Mouse (Mus musculus): ENCODE results near the gene Gsg1. TPM values are rescaled to one million over a fixed set of nuclear protein-coding genes. Genes with fewer than 3 reads are reported as not detected.

The Gsg1 gene
- polyA plus RNA-seq, 2 experiments: 0.13 TPM; not detected in 1

DNA sequence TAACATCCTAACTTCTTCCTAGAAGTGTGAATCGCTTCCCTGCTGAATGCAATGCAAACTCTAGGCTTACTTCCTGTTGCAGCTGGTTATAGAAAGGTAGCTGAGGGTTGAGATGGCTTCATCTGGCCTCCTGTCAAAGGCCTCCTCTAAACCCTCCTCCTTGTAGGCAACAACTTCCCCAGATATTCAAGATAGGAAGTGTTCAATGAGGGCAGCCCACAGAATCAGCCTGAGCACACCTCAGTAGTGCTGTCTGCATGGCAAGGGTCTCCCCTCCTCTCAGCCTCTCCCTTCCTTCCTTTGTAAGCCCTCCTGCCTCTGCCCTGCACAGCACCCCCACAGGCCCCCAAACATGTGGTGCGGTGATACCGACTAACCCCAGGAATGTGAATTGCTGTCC is 18.4 kb downstream of the Gsg1 start:
- 68% methylated on average over 3 of the region's 3 CpGs for WGBS (ENCODE audit: insufficient replicate concordance)
- Histone ChIP-seq H3K4me2 (ENCODE audit: low read depth) (no peak overlapping the region), H3K9ac (replicated peaks) (no peak overlapping the region), H3K27me3 (ENCODE audit: control insufficient read depth, insufficient read depth, low read length) (no peaks in the 10 kb centered on the region), H3K9me3 (ENCODE audit: control insufficient read depth, low read length) (no peaks in the 10 kb centered on the region), H3K27ac (no peak overlapping the region), H3K36me3 (replicated peaks; ENCODE audit: control insufficient read depth, insufficient read depth, low read depth) (peaks cover 38% of the 10 kb centered on the region), H3K4me1 (replicated peaks; ENCODE audit: control insufficient read depth in 2 of 2, insufficient read depth in 2 of 2, low read length in 1 of 2) (peaks cover 0 to 2% of the 10 kb centered on the region in 2 experiments; a peak in 1 of 4 replicates), H3K4me3 (ENCODE audit: insufficient read depth in 1 of 2, low read depth in 2 of 2, low read length in 2 of 2) (no peak overlapping the region)
- TF ChIP-seq EP300 (IDR thresholded peaks at IDR 0.05; ENCODE audit: low read depth): no peak
- no peak for TF ChIP-seq CTCF (IDR thresholded peaks at IDR 0.05; ENCODE audit: low read depth)
- ATAC-seq (ENCODE audit: insufficient read depth) (no peak), DNase-seq (ENCODE audit: low read depth in 3 of 3, low spot score in 3 of 3) (no peak)

DNA sequence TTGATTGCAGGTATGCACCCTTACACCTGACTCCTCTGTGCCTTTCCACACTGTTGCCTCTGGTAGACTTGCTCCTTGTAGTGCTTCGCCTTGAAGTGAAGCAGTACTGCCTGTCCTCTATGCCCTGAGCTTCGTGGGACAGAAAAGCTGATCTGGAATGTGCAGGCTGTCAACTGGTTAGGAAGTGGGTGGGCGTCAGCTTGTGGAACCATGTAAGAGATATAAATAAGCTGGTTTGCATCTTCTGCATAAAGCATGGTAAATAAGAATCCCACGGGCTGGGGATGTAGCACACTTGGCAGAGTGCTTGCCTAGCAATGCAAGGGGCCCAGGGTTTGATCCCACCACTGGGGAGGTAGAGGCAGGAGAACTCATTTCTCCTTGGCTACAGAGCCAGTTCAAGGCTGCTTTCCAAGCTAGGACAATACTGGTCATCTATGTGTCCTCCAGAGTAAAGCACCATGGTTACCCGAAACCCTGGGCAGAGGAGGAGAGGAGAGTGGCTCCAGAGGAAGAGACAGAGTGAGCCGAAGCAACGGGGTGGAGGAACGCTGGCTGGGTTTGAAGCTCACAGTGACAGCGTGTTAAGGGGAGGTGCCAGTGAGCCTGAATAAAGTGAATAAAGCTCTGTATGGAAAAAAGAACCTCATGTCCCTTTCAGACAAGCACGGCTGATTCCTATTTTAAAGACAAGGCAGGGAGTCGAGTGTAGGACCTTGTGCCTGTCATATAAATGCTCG is 21.5 kb downstream of the Gsg1 start:
- peaks cover 0 to 7% of the 10 kb centered on the region in 2 experiments; a peak in 2 of 4 replicates for H3K4me1 ChIP-seq (replicated peaks; ENCODE audit: control insufficient read depth in 2 of 2, insufficient read depth in 2 of 2, low read length in 1 of 2)
- peaks cover 54% of the 10 kb centered on the region for H3K36me3 ChIP-seq (replicated peaks; ENCODE audit: control insufficient read depth, insufficient read depth, low read depth)
- no peak overlapping the region for H3K9ac ChIP-seq (replicated peaks)
- TF ChIP-seq EP300 (IDR thresholded peaks at IDR 0.05; ENCODE audit: low read depth): no peak
- TF ChIP-seq CTCF (IDR thresholded peaks at IDR 0.05; ENCODE audit: low read depth): no peak
- no peak overlapping the region for H3K27ac ChIP-seq
- H3K9me3 ChIP-seq (ENCODE audit: control insufficient read depth, low read length): no peaks in the 10 kb centered on the region
- H3K4me3 ChIP-seq (ENCODE audit: insufficient read depth in 1 of 2, low read depth in 2 of 2, low read length in 2 of 2): no peak overlapping the region
- no peak for ATAC-seq (ENCODE audit: insufficient read depth)
- H3K4me2 ChIP-seq (ENCODE audit: low read depth): no peak overlapping the region
- no peaks in the 10 kb centered on the region for H3K27me3 ChIP-seq (ENCODE audit: control insufficient read depth, insufficient read depth, low read length)
- no peak for DNase-seq (ENCODE audit: low read depth in 3 of 3, low spot score in 3 of 3)
- 80% methylated on average over 12 of the region's 12 CpGs for WGBS (ENCODE audit: insufficient replicate concordance)

GRCm38 (mm10) chr6:135230586-135230985 is 23.6 kb downstream of the Gsg1 start:
- no peak for ATAC-seq (ENCODE audit: insufficient read depth)
- peaks cover 63% of the 10 kb centered on the region for H3K36me3 ChIP-seq (replicated peaks; ENCODE audit: control insufficient read depth, insufficient read depth, low read depth)
- H3K9ac ChIP-seq (replicated peaks): no peak overlapping the region
- H3K27ac ChIP-seq: no peak overlapping the region
- TF ChIP-seq CTCF (IDR thresholded peaks at IDR 0.05; ENCODE audit: low read depth): no peak
- TF ChIP-seq EP300 (IDR thresholded peaks at IDR 0.05; ENCODE audit: low read depth): no peak
- H3K27me3 ChIP-seq (ENCODE audit: control insufficient read depth, insufficient read depth, low read length): no peaks in the 10 kb centered on the region
- H3K4me3 ChIP-seq (ENCODE audit: insufficient read depth in 1 of 2, low read depth in 2 of 2, low read length in 2 of 2): no peak overlapping the region
- no peak overlapping the region for H3K4me2 ChIP-seq (ENCODE audit: low read depth)
- WGBS (ENCODE audit: insufficient replicate concordance): 82% methylated on average over 6 of the region's 6 CpGs
- H3K9me3 ChIP-seq (ENCODE audit: control insufficient read depth, low read length): no peaks in the 10 kb centered on the region
- H3K4me1 ChIP-seq (replicated peaks; ENCODE audit: control insufficient read depth in 2 of 2, insufficient read depth in 2 of 2, low read length in 1 of 2): peaks cover 0 to 7% of the 10 kb centered on the region in 2 experiments; a peak in 2 of 4 replicates
- DNase-seq (ENCODE audit: low read depth in 3 of 3, low spot score in 3 of 3): no peak

DNA sequence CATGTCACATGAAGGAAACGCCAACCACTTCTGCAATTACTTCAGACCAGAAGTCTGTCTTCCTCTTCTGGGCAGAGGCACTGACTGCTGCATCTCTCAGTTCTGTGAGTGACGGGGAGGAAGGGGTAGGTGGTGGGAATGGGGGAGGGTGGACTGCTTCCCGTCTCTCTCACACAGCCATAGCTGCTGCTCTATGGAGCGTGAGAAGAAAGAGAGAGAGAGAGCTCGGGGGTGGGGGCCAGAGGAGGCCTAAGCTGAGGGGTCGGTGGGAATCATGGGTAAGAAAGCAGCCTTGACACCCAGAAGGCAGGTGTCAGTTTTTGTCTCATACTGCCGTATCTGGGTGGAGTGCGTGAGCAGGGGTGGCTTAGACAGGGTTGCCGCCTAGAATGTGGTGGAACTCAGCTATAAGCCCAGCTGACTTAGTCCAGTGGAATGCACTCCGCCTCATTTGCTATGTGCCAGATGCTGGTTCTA is 25.6 kb downstream of the Gsg1 start:
- 0 out of 2 replicates have a peak, but pooled peaks have one; percentile 25 for ATAC-seq (ENCODE audit: insufficient read depth)
- 42% methylated on average over 10 of the region's 10 CpGs for WGBS (ENCODE audit: insufficient replicate concordance)
- Histone ChIP-seq H3K4me1 (replicated peaks; ENCODE audit: control insufficient read depth in 2 of 2, insufficient read depth in 2 of 2, low read length in 1 of 2) (peaks cover 0 to 7% of the 10 kb centered on the region in 2 experiments; a peak in 2 of 4 replicates), H3K27ac (no peak overlapping the region), H3K27me3 (ENCODE audit: control insufficient read depth, insufficient read depth, low read length) (no peaks in the 10 kb centered on the region), H3K4me3 (ENCODE audit: insufficient read depth in 1 of 2, low read depth in 2 of 2, low read length in 2 of 2) (no peak overlapping the region), H3K36me3 (replicated peaks; ENCODE audit: control insufficient read depth, insufficient read depth, low read depth) (peaks cover 53% of the 10 kb centered on the region), H3K9me3 (ENCODE audit: control insufficient read depth, low read length) (no peaks in the 10 kb centered on the region), H3K4me2 (ENCODE audit: low read depth) (no peak overlapping the region), H3K9ac (replicated peaks) (no peak overlapping the region)
- TF ChIP-seq EP300 (IDR thresholded peaks at IDR 0.05; ENCODE audit: low read depth): no peak
- TF ChIP-seq CTCF (IDR thresholded peaks at IDR 0.05; ENCODE audit: low read depth): no peak
- DNase-seq (ENCODE audit: low read depth in 3 of 3, low spot score in 3 of 3): no peak

DNA sequence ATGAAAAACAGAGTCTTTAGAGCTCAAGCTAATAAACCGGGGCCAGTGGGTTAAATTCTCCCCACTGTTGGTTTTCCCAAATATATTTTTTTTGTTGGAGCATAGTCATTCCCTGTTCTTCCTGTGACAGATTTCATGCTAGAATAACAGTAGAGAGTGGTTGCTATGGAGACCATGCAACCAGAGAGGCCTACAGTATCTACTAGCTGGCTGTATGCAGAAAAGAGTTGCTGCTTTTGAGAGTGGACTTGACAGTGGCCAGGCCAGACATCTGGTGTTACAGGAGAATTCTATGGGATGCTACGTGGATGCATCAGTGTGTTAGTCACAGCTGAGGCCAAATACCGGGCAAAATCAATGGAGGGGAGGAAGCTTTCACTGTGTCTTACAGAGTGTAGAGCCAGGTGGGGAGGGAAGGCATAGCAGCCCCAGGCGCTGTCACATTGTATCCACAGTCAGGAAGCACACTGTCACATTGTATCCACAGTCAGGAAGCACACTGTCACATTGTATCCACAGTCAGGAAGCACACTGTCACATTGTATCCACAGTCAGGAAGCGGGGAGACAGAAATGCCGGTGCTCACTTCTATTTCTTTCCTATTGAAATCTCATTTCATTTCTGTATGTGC is 30.2 kb downstream of the Gsg1 start:
- WGBS (ENCODE audit: insufficient replicate concordance): 66% methylated on average over 6 of the region's 6 CpGs
- ATAC-seq (ENCODE audit: insufficient read depth): no peak
- H3K4me1 ChIP-seq (replicated peaks; ENCODE audit: control insufficient read depth in 2 of 2, insufficient read depth in 2 of 2, low read length in 1 of 2): peaks cover 0 to 7% of the 10 kb centered on the region in 2 experiments; a peak in 2 of 4 replicates
- DNase-seq (ENCODE audit: low read depth in 3 of 3, low spot score in 3 of 3): no peak
- no peak overlapping the region for H3K4me2 ChIP-seq (ENCODE audit: low read depth)
- no peak overlapping the region for H3K4me3 ChIP-seq (ENCODE audit: insufficient read depth in 1 of 2, low read depth in 2 of 2, low read length in 2 of 2)
- no peak overlapping the region for H3K27ac ChIP-seq
- H3K36me3 ChIP-seq (replicated peaks; ENCODE audit: control insufficient read depth, insufficient read depth, low read depth): peaks cover 36% of the 10 kb centered on the region
- H3K9ac ChIP-seq (replicated peaks): no peak overlapping the region
- H3K27me3 ChIP-seq (ENCODE audit: control insufficient read depth, insufficient read depth, low read length): no peaks in the 10 kb centered on the region
- no peak for TF ChIP-seq CTCF (IDR thresholded peaks at IDR 0.05; ENCODE audit: low read depth)
- TF ChIP-seq EP300 (IDR thresholded peaks at IDR 0.05; ENCODE audit: low read depth): no peak
- no peaks in the 10 kb centered on the region for H3K9me3 ChIP-seq (ENCODE audit: control insufficient read depth, low read length)
